Mouse (Mus musculus) liver, embryonic 14.5 days (tissue): ENCODE measurements at regions not wholly inside any gene's neighbourhood (a gene's known extent, or its start where the extent isn't known, plus 50 kb on each side); places are given as distances from the start of the nearest gene placed in this dataset.

Experiments
- CTCF ChIP-seq: IDR thresholded peaks from 2 replicates; pipeline ENCODE4 v1.5.1; 2016; ENCODE audit warnings: antibody characterized with exemption, low read depth, control low read depth
- EP300 ChIP-seq: IDR thresholded peaks from 2 replicates; pipeline ENCODE4 v1.6.1; 2016; ENCODE audit warnings: antibody characterized with exemption, low read depth

GRCm38 (mm10) chr1:76336011-76336410 is 789.9 kb downstream of the Slc4a3 start:
- TF ChIP-seq CTCF (no peak), EP300 (no peak)
